Mouse (Mus musculus) hindbrain, postnatal 0 days (tissue): ENCODE results near the gene Tmem100. TPM values are rescaled to one million over a fixed set of nuclear protein-coding genes. Genes with fewer than 3 reads are reported as not detected.
A peak's percentile ranks its signal among the peaks of the same experiment; 100 is the strongest.

Experiments
- ATAC-seq: fragments of 200-750 bp; cut with Nextera tagmentation; 2 replicates; pipeline ENCODE4 v1.8.0; 2017; ENCODE audit warnings: mild to moderate bottlenecking, moderate TSS enrichment, moderate library complexity
- DNase-seq: peaks from one replicate; pipeline ENCODE4 v3.0.0-alpha.2; 2015; ENCODE audit warnings: low spot score
- H3K27ac ChIP-seq: fragments of 300-500 bp; sonication (generic); 2 replicates; pipeline ENCODE4 v1.5.1; 2014; ENCODE audit warnings: mild to moderate bottlenecking
- H3K27me3 ChIP-seq: fragments of 300-500 bp; sonication (generic); 2 replicates; pipeline ENCODE4 v1.6.1; 2014; ENCODE audit warnings: low read length, mixed read lengths; ENCODE audit not compliant: insufficient read depth
- H3K36me3 ChIP-seq: fragments of 300-500 bp; sonication (generic); 2 replicates; pipeline ENCODE4 v1.6.1; 2014; ENCODE audit warnings: low read length, mixed read lengths; ENCODE audit not compliant: insufficient read depth
- H3K4me1 ChIP-seq: fragments of 300-500 bp; sonication (generic); 2 replicates; pipeline ENCODE4 v1.6.1; 2014; ENCODE audit warnings: antibody characterized with exemption, low read length, mixed read lengths; ENCODE audit not compliant: insufficient read depth
- H3K4me2 ChIP-seq: fragments of 300-500 bp; sonication (generic); 2 replicates; pipeline ENCODE4 v1.6.1; 2014; ENCODE audit warnings: low read depth, mild to moderate bottlenecking, low read length, moderate library complexity, mixed read lengths
- H3K4me3 ChIP-seq: fragments of 300-500 bp; sonication (generic); 2 replicates; pipeline ENCODE4 v1.5.1; 2014; ENCODE audit warnings: low read length
- H3K9ac ChIP-seq: fragments of 300-500 bp; sonication (generic); replicated peaks from 2 replicates; pipeline ENCODE4 v1.6.1; 2014; ENCODE audit warnings: mild to moderate bottlenecking, low read length, moderate library complexity, mixed read lengths
- H3K9me3 ChIP-seq: fragments of 300-500 bp; sonication (generic); 2 replicates; pipeline ENCODE4 v1.6.1; 2016; ENCODE audit warnings: low read length, mixed read lengths
- CTCF ChIP-seq: IDR thresholded peaks from 2 replicates; pipeline ENCODE4 v1.5.1; 2016; ENCODE audit warnings: antibody characterized with exemption, control low read depth, low read depth
- WGBS: fragments of 180-500 bp; shearing (Covaris S2); extraction: QIAGEN DNeasy Blood & Tissue Kit; methylation state at CpG from one replicate; pipeline ENCODE4 v1.1.7; 2014; 5-methylcytosine and 5-hydroxymethylcytosine counted together
- polyA plus RNA-seq: library from polyadenylated mRNA; unstranded; fragments of >200 nt; fragmentation: Nextera tagmentation; extraction: Ambion mirVana; gene quantifications from 2 replicates; pipeline ENCODE4 v1.2.1, GENCODE M21; 2015
- total RNA-seq: library from RNA; depleted of rRNA; stranded (reverse); fragments of >200 nt; gene quantifications from 2 replicates; pipeline ENCODE4 v1.2.3, GENCODE M21; 2014; rRNA removed

Tmem100 gene
- total RNA-seq (8.6 and 11.6 TPM in 2 replicates), polyA plus RNA-seq (19.3 and 23.5 TPM in 2 replicates)

DNA sequence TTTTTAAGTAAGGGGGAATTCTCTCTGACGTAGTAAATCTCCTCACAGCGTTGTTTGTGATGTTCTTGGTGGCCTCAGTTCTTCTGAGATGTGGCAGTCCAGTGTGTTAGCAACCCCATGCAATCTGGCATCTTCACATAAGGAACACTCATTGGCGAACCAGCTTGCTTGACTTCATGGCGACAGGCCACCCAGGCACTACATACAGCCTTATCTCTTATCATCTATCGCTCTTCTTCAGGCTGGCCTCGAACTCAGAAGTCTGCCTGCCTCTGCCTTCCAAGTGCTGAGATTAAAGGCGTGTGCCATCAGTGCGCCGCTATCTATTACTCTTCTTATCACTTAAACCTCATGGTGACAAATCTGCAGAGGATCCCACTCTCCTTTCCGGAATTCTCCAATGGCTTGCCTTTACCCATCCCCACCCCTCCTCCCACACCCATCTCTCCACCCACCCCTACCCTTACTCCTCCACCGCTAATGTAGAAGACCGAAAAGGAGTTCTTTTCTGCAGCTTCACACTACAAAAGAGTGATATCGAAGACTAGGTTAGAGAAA, at the start of gene Tmem100:
Tmem100 (plus strand) TSS at position 508 of the 558 bp plus-strand sequence.
- peak within 1 kb of the TSS; percentile 54 for H3K4me2 ChIP-seq
- H3K27ac ChIP-seq = peak within 1 kb of the TSS; percentile 13; the same call in 1 of the 2 replicates
- no peak for DNase-seq
- ATAC-seq = no peak
- H3K4me3 ChIP-seq = peak within 1 kb of the TSS; percentile 35
- no peaks in the 10 kb centered on the region for H3K36me3 ChIP-seq
- H3K4me1 ChIP-seq = 0 out of 2 replicates have a peak, but pooled peaks cover 3% of the 10 kb centered on the region
- WGBS = 47% methylated on average over 13 of the region's 13 CpGs
- H3K9me3 ChIP-seq = no peaks in the 10 kb centered on the region
- no peak for TF ChIP-seq CTCF
- H3K9ac ChIP-seq = peak within 1 kb of the TSS; percentile 35
- peaks cover 4% of the 10 kb centered on the region; the same call in 1 of the 2 replicates for H3K27me3 ChIP-seq

DNA sequence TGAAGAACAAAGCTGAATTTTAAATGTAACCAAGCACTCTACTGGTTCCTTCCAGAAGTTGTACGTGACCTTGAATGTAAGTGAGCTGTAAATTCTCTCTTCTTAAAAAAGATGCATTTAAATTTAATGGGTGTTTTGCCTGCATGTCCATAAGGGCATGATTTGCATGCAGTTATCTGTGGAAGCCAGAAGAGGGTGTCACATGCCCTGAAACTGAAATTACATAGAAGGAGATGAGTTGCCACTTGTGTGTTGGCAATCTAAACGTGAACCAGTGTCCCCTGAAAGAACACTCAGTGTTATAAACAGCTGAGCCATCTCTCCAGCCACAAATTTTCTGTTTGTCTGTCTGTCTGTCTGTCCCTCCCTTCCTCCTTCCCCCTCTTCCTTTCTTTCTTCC, 47.2 kb upstream of the Tmem100 start:
- no peak overlapping the region for H3K27ac ChIP-seq
- no peaks in the 10 kb centered on the region for H3K36me3 ChIP-seq
- no peak overlapping the region for H3K4me3 ChIP-seq
- TF ChIP-seq CTCF = peak; percentile 20; the same call in 1 of the 2 replicates
- no peak for ATAC-seq
- H3K9me3 ChIP-seq = no peaks in the 10 kb centered on the region
- H3K4me2 ChIP-seq = no peak overlapping the region
- 0 out of 2 replicates have a peak, but pooled peaks cover under 1% of the 10 kb centered on the region for H3K4me1 ChIP-seq
- DNase-seq = no peak
- H3K27me3 ChIP-seq = no peaks in the 10 kb centered on the region
- 74% methylated on average over 2 of the region's 2 CpGs for WGBS
- H3K9ac ChIP-seq = no peak overlapping the region

GRCm38 (mm10) chr11:89984436-89984835, 45.7 kb upstream of the Tmem100 start:
- Histone ChIP-seq H3K4me3 (no peak overlapping the region), H3K4me2 (no peak overlapping the region), H3K27ac (no peak overlapping the region), H3K9ac (no peak overlapping the region), H3K9me3 (no peaks in the 10 kb centered on the region), H3K27me3 (no peaks in the 10 kb centered on the region), H3K36me3 (no peaks in the 10 kb centered on the region), H3K4me1 (no peaks in the 10 kb centered on the region)
- ATAC-seq (no peak), DNase-seq (no peak)
- WGBS = 93% methylated on average over 5 of the region's 5 CpGs
- TF ChIP-seq CTCF = no peak

DNA sequence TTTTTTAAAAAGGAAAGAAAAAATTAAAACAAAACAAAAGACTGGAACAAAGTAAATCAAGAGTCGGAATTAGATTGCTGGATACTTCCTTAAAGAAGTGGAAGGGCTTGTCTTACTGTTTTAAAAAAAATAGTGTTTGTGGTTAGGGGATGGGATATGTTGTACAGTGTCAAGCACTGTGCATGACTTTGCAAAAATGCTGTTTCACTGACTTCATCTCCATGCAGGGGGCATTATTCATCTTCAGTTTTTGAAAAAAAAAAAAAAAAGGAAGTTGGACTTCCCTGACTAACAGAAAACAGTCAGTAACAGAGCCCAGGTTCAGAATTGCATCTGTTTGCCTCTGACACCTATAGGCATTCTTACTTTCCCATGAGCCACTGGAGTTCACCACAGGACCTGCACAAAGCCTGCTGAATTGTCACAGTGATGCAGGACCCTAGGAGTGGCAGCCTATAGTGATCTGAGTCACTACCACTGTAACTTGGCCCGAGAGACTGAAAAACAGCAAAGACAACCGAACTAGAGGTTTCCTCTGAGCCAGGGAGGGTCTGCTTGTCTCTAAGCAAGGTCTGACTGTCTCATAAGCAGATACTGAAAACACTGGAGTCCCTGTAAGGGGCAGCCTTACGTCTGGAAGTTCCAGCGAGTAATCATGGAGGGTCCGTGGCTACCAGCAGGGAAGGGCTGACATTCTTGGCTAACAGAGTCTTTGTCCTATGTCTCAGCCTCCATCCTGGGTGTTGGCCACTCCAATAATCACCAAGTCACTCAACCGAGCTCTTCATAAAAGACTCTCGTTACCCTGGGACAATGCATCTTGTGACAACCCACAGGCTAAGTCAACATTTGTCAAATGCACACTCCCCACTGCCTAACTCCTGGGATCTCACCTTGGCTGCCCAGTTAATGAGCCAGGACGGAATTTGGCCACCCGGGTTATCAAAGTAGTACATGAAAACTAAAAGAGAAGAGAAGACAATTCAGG, 44.7 kb upstream of the Tmem100 start:
- TF ChIP-seq CTCF = no peak
- H3K27me3 ChIP-seq = no peaks in the 10 kb centered on the region
- no peaks in the 10 kb centered on the region for H3K36me3 ChIP-seq
- DNase-seq (no peak), ATAC-seq (no peak)
- H3K4me1 ChIP-seq = no peaks in the 10 kb centered on the region
- WGBS = 32% methylated on average over 10 of the region's 10 CpGs
- no peak overlapping the region for H3K9ac ChIP-seq
- H3K4me3 ChIP-seq = no peak overlapping the region
- no peaks in the 10 kb centered on the region for H3K9me3 ChIP-seq
- H3K4me2 ChIP-seq = no peak overlapping the region
- no peak overlapping the region for H3K27ac ChIP-seq

- no peaks in the 10 kb centered on the region for H3K27me3 ChIP-seq
- no peak for TF ChIP-seq CTCF
- H3K4me2 ChIP-seq = no peak overlapping the region
- no peak overlapping the region for H3K4me3 ChIP-seq
- H3K4me1 ChIP-seq = no peaks in the 10 kb centered on the region
- ATAC-seq (no peak), DNase-seq (no peak)
- H3K27ac ChIP-seq = no peak overlapping the region
- H3K36me3 ChIP-seq = no peaks in the 10 kb centered on the region
- H3K9ac ChIP-seq = no peak overlapping the region
- H3K9me3 ChIP-seq = no peaks in the 10 kb centered on the region
- 90% methylated on average over 8 of the region's 8 CpGs for WGBS
Observed at GRCm38 (mm10) chr11:89986516-89986915, 43.6 kb upstream of the Tmem100 start.

- DNase-seq = peak; percentile 91
- no peaks in the 10 kb centered on the region for H3K36me3 ChIP-seq
- peak; percentile 92 for TF ChIP-seq CTCF
- no peak overlapping the region for H3K9ac ChIP-seq
- H3K9me3 ChIP-seq = no peaks in the 10 kb centered on the region
- no peaks in the 10 kb centered on the region for H3K4me1 ChIP-seq
- H3K4me2 ChIP-seq = no peak overlapping the region
- no peak overlapping the region for H3K27ac ChIP-seq
- 23% methylated on average over 8 of the region's 8 CpGs for WGBS
- ATAC-seq = peak; percentile 68; the same call in 1 of the 2 replicates
- no peaks in the 10 kb centered on the region for H3K27me3 ChIP-seq
- H3K4me3 ChIP-seq = no peak overlapping the region
Observed at GRCm38 (mm10) chr11:89988936-89989589, 41.1 kb upstream of the Tmem100 start.
